Mouse (Mus musculus): Measurements from ENCODE around the gene Rtn4rl1. TPM values are rescaled to one million over a fixed set of nuclear protein-coding genes. Genes with fewer than 3 reads are reported as not detected.
A peak's percentile ranks its signal among the peaks of the same experiment; 100 is the strongest.
"Not testable (repeated sequence)": the region's sequence is repeated elsewhere in the genome, so short reads cannot be mapped to it uniquely, and the experiment has no call there.

Gene Rtn4rl1
- polyA plus RNA-seq, 1 experiment from 2014 or later = 10.2 TPM

GRCm38 (mm10) chr11:75281380-75282256 is 88.0 kb downstream of the Rtn4rl1 start:
- 13% methylated on average over 29 of the region's 29 CpGs for WGBS
- 0 out of 2 replicates have a peak overlapping the region, but pooled peaks have one; percentile 22 for H3K27ac ChIP-seq (replicated peaks)
- no peaks in the 10 kb centered on the region for H3K9me3 ChIP-seq
- peak overlapping the region; percentile 52 for H3K4me2 ChIP-seq
- no peak for ATAC-seq (ENCODE audit: extremely low read depth, insufficient number of reproducible peaks, low FRiP score, low TSS enrichment)
- peak overlapping the region; percentile 18 for H3K4me3 ChIP-seq
- peaks cover 29% of the 10 kb centered on the region for H3K27me3 ChIP-seq (replicated peaks)
- peaks cover 59% of the 10 kb centered on the region for H3K4me1 ChIP-seq
- no peaks in the 10 kb centered on the region for H3K36me3 ChIP-seq
- H3K9ac ChIP-seq = peak overlapping the region; percentile 68

GRCm38 (mm10) chr11:75282496-75283120 is 89.0 kb downstream of the Rtn4rl1 start:
- ATAC-seq (ENCODE audit: extremely low read depth, insufficient number of reproducible peaks, low FRiP score, low TSS enrichment) = peak; percentile 31; the same call in 1 of the 2 replicates
- H3K27ac ChIP-seq (replicated peaks) = peak overlapping the region; percentile 36; the same call in 1 of the 2 replicates
- peak overlapping the region; percentile 52 for H3K4me2 ChIP-seq
- H3K4me1 ChIP-seq = peaks cover 69% of the 10 kb centered on the region
- no peaks in the 10 kb centered on the region for H3K36me3 ChIP-seq
- peaks cover 29% of the 10 kb centered on the region for H3K27me3 ChIP-seq (replicated peaks)
- 9% methylated on average over 13 of the region's 13 CpGs for WGBS
- H3K9ac ChIP-seq = peak overlapping the region; percentile 68
- no peaks in the 10 kb centered on the region for H3K9me3 ChIP-seq
- H3K4me3 ChIP-seq = peak overlapping the region; percentile 18

- H3K9me3 ChIP-seq; H3K4me2 ChIP-seq; H3K4me3 ChIP-seq; ATAC-seq (ENCODE audit: extremely low read depth, insufficient number of reproducible peaks, low FRiP score, low TSS enrichment); H3K27ac ChIP-seq (replicated peaks); H3K36me3 ChIP-seq; H3K9ac ChIP-seq: not testable (repeated sequence)
- WGBS = 56% methylated on average over 3 of the region's 3 CpGs
- Histone ChIP-seq H3K4me1 (peaks cover 73% of the 10 kb centered on the region), H3K27me3 (replicated peaks) (peaks cover 29% of the 10 kb centered on the region)
Measured at GRCm38 (mm10) chr11:75283784-75284183, 90.2 kb downstream of the Rtn4rl1 start.

- Histone ChIP-seq H3K4me3 (no peak overlapping the region), H3K27ac (replicated peaks) (peak overlapping the region; percentile 68), H3K4me1 (peaks cover 72% of the 10 kb centered on the region), H3K9ac (no peak overlapping the region), H3K27me3 (replicated peaks) (peaks cover 24% of the 10 kb centered on the region), H3K36me3 (no peaks in the 10 kb centered on the region), H3K4me2 (no peak overlapping the region), H3K9me3 (no peaks in the 10 kb centered on the region)
- no peak for ATAC-seq (ENCODE audit: extremely low read depth, insufficient number of reproducible peaks, low FRiP score, low TSS enrichment)
- 26% methylated on average over 4 of the region's 4 CpGs for WGBS
Measured at GRCm38 (mm10) chr11:75285893-75286467, 92.4 kb downstream of the Rtn4rl1 start.

- ATAC-seq (ENCODE audit: extremely low read depth, insufficient number of reproducible peaks, low FRiP score, low TSS enrichment) = no peak
- Histone ChIP-seq H3K9ac (no peak overlapping the region), H3K27ac (replicated peaks) (peak overlapping the region; percentile 68), H3K36me3 (no peaks in the 10 kb centered on the region), H3K4me1 (peaks cover 74% of the 10 kb centered on the region), H3K27me3 (replicated peaks) (peaks cover 26% of the 10 kb centered on the region), H3K4me3 (no peak overlapping the region), H3K4me2 (no peak overlapping the region), H3K9me3 (no peaks in the 10 kb centered on the region)
- 83% methylated on average over 4 of the region's 4 CpGs for WGBS
Measured at GRCm38 (mm10) chr11:75286868-75287267, 93.3 kb downstream of the Rtn4rl1 start.

- Histone ChIP-seq H3K4me3 (no peak overlapping the region), H3K4me1 (peaks cover 74% of the 10 kb centered on the region), H3K27ac (replicated peaks) (peak overlapping the region; percentile 92), H3K27me3 (replicated peaks) (peaks cover 26% of the 10 kb centered on the region), H3K9me3 (no peaks in the 10 kb centered on the region), H3K4me2 (peak overlapping the region; percentile 20; the same call in 1 of the 2 replicates), H3K36me3 (no peaks in the 10 kb centered on the region), H3K9ac (peak overlapping the region; percentile 55; the same call in 1 of the 2 replicates)
- 30% methylated on average over 10 of the region's 10 CpGs for WGBS
- ATAC-seq (ENCODE audit: extremely low read depth, insufficient number of reproducible peaks, low FRiP score, low TSS enrichment) = 0 out of 2 replicates have a peak, but pooled peaks have one; percentile 29
Measured at GRCm38 (mm10) chr11:75287940-75288339, 94.4 kb downstream of the Rtn4rl1 start.

GRCm38 (mm10) chr11:75288517-75288916 is 94.9 kb downstream of the Rtn4rl1 start:
- no peak for ATAC-seq (ENCODE audit: extremely low read depth, insufficient number of reproducible peaks, low FRiP score, low TSS enrichment)
- H3K27ac ChIP-seq (replicated peaks) = peak overlapping the region; percentile 92
- H3K4me2 ChIP-seq = peak overlapping the region; percentile 20; the same call in 1 of the 2 replicates
- peaks cover 26% of the 10 kb centered on the region for H3K27me3 ChIP-seq (replicated peaks)
- 77% methylated on average over 8 of the region's 8 CpGs for WGBS
- H3K4me1 ChIP-seq = peaks cover 75% of the 10 kb centered on the region
- H3K9me3 ChIP-seq = no peaks in the 10 kb centered on the region
- no peaks in the 10 kb centered on the region for H3K36me3 ChIP-seq
- H3K4me3 ChIP-seq = no peak overlapping the region
- H3K9ac ChIP-seq = peak overlapping the region; percentile 55; the same call in 1 of the 2 replicates

GRCm38 (mm10) chr11:75289120-75289519 is 95.5 kb downstream of the Rtn4rl1 start:
- Histone ChIP-seq H3K36me3 (no peaks in the 10 kb centered on the region), H3K4me3 (no peak overlapping the region), H3K9me3 (no peaks in the 10 kb centered on the region), H3K27ac (replicated peaks) (peak overlapping the region; percentile 92), H3K4me1 (peaks cover 81% of the 10 kb centered on the region), H3K9ac (peak overlapping the region; percentile 15; the same call in 1 of the 2 replicates), H3K4me2 (no peak overlapping the region), H3K27me3 (replicated peaks) (peaks cover 25% of the 10 kb centered on the region)
- 51% methylated on average over 2 of the region's 2 CpGs for WGBS
- ATAC-seq (ENCODE audit: extremely low read depth, insufficient number of reproducible peaks, low FRiP score, low TSS enrichment) = no peak

GRCm38 (mm10) chr11:75290566-75291271 is 97.1 kb downstream of the Rtn4rl1 start:
- Histone ChIP-seq H3K4me3 (no peak overlapping the region), H3K4me1 (peaks cover 92% of the 10 kb centered on the region), H3K27ac (replicated peaks) (peak overlapping the region; percentile 64), H3K4me2 (peak overlapping the region; percentile 55), H3K9ac (peak overlapping the region; percentile 69), H3K36me3 (no peaks in the 10 kb centered on the region), H3K27me3 (replicated peaks) (peaks cover 28% of the 10 kb centered on the region), H3K9me3 (no peaks in the 10 kb centered on the region)
- 12% methylated on average over 6 of the region's 6 CpGs for WGBS
- no peak for ATAC-seq (ENCODE audit: extremely low read depth, insufficient number of reproducible peaks, low FRiP score, low TSS enrichment)

GRCm38 (mm10) chr11:75291389-75292215 is 98.0 kb downstream of the Rtn4rl1 start:
- Histone ChIP-seq H3K27me3 (replicated peaks) (peaks cover 30% of the 10 kb centered on the region), H3K4me1 (peaks cover 94% of the 10 kb centered on the region), H3K36me3 (no peaks in the 10 kb centered on the region), H3K4me3 (peak overlapping the region; percentile 16), H3K9ac (peak overlapping the region; percentile 69), H3K4me2 (peak overlapping the region; percentile 55), H3K9me3 (no peaks in the 10 kb centered on the region), H3K27ac (replicated peaks) (peak overlapping the region; percentile 64)
- no peak for ATAC-seq (ENCODE audit: extremely low read depth, insufficient number of reproducible peaks, low FRiP score, low TSS enrichment)
- 23% methylated on average over 25 of the region's 25 CpGs for WGBS

Measured in heart, embryonic 13.5 days (tissue).